Mouse (Mus musculus) olfactory bulb, adult 2 months (tissue): Measurements from ENCODE around the gene Arhgef19. TPM values are rescaled to one million over a fixed set of nuclear protein-coding genes. Genes with fewer than 3 reads are reported as not detected.

Experiments used
- H3K27ac ChIP-seq: fragments of 200-500 bp; 2 replicates; pipeline ENCODE4 v1.5.1; 2012; ENCODE audit warnings: low read depth, low read length; ENCODE audit not compliant: insufficient read depth
- H3K4me1 ChIP-seq: fragments of 200-500 bp; 2 replicates; pipeline ENCODE4 v1.6.1; 2012; ENCODE audit warnings: low read length; ENCODE audit not compliant: control insufficient read depth, insufficient read depth
- H3K4me3 ChIP-seq: fragments of 200-500 bp; 2 replicates; pipeline ENCODE4 v1.5.1; 2012; ENCODE audit warnings: mild to moderate bottlenecking, low read depth, low read length, moderate library complexity; ENCODE audit not compliant: insufficient read depth
- CTCF ChIP-seq: fragments of 200-500 bp; IDR thresholded peaks from 2 replicates; pipeline ENCODE4 v1.5.1; 2012; ENCODE audit warnings: low read depth, mild to moderate bottlenecking, low read length, moderate library complexity; ENCODE audit not compliant: insufficient read depth
- POLR2A ChIP-seq: fragments of 200-500 bp; IDR thresholded peaks from 2 replicates; pipeline ENCODE4 v1.6.1; 2012; ENCODE audit warnings: mild to moderate bottlenecking, low read depth, low read length, moderate library complexity; ENCODE audit not compliant: insufficient read depth
- WGBS: fragments of 180-500 bp; shearing (Covaris S2); methylation state at CpG from one replicate; pipeline ENCODE4 v1.1.7; 2018; 5-methylcytosine and 5-hydroxymethylcytosine counted together
- polyA plus RNA-seq: library from polyadenylated mRNA; stranded (reverse); fragments of >200 nt; gene quantifications from 2 replicates; pipeline ENCODE4 v1.2.4, GENCODE M21; 2012; ENCODE audit warnings: low replicate concordance; ENCODE audit not compliant: missing spikeins, insufficient read depth, insufficient read length

Gene Arhgef19
- polyA plus RNA-seq, 1 experiment = not detected

DNA sequence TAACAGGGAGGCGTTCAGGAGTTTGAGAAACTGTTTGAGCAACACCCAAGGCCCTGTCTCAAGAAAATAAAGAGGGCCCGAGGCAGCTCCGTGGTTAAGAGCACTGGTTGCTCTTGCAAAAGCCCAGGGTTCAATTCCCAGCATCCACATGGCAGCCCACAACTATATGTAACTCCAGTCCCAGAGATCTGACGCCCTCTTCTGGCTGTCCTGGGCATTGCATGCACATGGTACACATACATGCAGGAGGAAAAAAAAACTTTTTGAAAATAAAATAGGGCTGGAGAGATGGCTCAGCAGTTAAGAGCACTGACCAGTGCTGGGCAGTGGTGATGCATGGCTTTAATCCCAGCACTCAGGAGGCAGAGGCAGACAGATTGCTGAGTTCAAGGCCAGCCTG lies 29.1 kb downstream of the Arhgef19 start:
- 58% methylated on average over 4 of the region's 4 CpGs for WGBS
- no peak for TF ChIP-seq POLR2A
- no peak for TF ChIP-seq CTCF

DNA sequence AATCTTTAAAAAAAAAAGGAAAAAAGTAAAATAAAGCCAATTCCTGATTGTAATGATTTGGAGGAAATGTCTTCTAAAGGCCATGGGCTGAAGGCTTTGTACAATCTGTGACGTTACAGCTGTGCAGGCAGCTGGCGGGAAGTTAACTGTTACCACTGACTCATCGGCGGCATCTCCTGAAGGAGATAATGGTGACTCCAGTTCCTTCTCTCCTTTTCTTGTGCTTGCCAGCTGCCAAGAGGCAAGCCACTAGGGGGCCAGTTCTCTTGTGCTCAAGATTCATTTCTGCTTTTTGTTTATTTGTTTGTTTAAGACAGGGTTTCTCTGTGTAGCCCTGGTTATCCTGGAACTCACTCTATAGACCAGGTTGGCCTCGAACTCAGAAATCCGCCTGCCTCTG lies 29.8 kb downstream of the Arhgef19 start:
- 53% methylated on average over 6 of the region's 6 CpGs for WGBS
- Histone ChIP-seq H3K4me1 (peaks cover 7% of the 10 kb centered on the region), H3K27ac (no peak overlapping the region), H3K4me3 (no peak overlapping the region)
- TF ChIP-seq POLR2A (no peak), CTCF (no peak)

More for the DNA sequence above, 29.1 kb downstream of the Arhgef19 start:
- no peak overlapping the region for H3K27ac ChIP-seq
- no peak overlapping the region for H3K4me3 ChIP-seq
- peaks cover 5% of the 10 kb centered on the region for H3K4me1 ChIP-seq

DNA sequence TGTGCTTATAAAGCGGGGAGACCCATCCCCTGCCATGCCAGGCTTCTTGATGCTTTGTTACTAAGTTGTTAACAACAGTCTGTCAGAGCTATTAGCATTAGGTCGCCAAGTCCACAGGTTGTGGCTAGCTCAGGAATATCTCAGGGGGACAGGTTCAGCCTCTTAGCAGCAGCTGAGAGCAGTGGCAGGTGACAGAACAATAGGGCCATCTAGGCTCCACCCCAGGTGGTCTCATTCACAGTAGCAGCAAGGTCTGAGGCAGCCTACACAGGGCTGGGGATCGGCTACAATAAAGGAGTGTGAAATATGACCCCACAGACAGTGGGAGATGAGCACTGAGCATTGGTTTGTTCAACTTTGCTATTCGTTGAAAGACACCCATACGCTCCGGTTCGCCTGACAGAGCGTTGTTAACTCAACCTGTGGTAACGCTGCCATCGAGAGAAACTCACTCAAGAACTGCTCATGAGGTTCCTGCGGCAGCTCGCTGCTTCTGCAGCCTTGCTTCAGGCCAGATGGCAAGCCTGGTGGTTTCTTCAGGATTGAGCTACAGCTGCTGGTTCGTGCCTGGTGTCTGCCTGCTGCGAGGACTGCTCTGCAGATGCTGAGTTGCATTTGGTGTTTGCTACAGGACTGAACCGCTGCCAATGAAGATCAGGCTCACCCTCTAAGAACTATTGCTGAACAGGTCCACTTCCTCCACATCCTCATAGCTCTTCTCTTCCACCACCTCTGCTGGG lies 31.1 kb downstream of the Arhgef19 start:
- WGBS = 74% methylated on average over 15 of the region's 15 CpGs
- TF ChIP-seq POLR2A (no peak), CTCF (no peak)
- Histone ChIP-seq H3K27ac (no peak overlapping the region), H3K4me1 (peaks cover 15% of the 10 kb centered on the region), H3K4me3 (no peak overlapping the region)

DNA sequence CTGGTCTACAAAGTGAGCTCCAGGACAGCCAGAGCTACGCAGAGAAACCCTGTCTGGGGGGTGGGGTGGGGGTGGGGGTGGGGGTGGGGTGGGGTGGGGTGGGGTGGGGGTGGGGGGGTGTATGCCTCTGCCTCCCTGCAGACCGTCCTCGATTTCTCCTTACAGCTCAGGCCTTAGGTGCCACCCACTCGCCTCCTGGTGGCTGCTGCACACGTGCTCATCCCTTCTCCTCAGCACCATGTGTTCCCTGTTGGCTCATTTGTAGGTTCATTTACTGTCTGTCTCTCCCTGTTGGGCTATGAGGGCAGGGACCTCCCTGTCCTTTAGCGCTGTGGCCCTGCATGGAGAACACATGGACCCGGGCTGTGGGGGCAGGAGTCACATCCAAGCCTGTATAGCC lies 31.9 kb downstream of the Arhgef19 start:
- no peak for TF ChIP-seq CTCF
- no peak for TF ChIP-seq POLR2A
- Histone ChIP-seq H3K4me3 (no peak overlapping the region), H3K4me1 (peaks cover 15% of the 10 kb centered on the region), H3K27ac (no peak overlapping the region)
- 83% methylated on average over 7 of the region's 7 CpGs for WGBS

- WGBS = 87% methylated on average over 6 of the region's 6 CpGs
- Histone ChIP-seq H3K27ac (no peak overlapping the region), H3K4me3 (no peak overlapping the region), H3K4me1 (peaks cover 15% of the 10 kb centered on the region)
- TF ChIP-seq POLR2A = no peak
- no peak for TF ChIP-seq CTCF
Measured at GRCm38 (mm10) chr4:141271721-141272120, 32.4 kb downstream of the Arhgef19 start.

DNA sequence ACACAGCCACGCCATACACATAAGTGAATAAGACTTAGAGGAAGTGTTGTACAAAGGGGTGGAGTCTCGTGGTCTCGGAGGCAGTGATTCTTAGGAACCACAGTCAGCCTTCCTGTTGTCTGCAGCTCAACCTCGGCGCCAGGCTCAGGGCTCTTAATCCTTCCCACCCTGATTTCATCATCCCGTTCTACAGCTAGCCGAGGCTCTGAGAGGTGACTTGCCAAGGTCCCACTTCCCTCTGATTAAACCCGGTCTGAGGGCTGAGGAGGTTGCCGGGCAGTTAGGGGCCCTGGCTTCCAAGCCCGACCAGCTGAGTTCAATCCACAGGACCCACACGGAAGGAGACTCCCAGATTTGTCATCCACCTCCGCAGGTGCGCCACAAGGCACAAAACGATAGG lies 33.6 kb downstream of the Arhgef19 start:
- 28% methylated on average over 14 of the region's 14 CpGs for WGBS
- Histone ChIP-seq H3K27ac (no peak overlapping the region), H3K4me1 (peaks cover 15% of the 10 kb centered on the region), H3K4me3 (no peak overlapping the region)
- TF ChIP-seq CTCF = no peak
- TF ChIP-seq POLR2A = no peak

- H3K4me3 ChIP-seq = no peak overlapping the region
- TF ChIP-seq POLR2A (no peak), CTCF (peak; percentile 92)
- H3K4me1 ChIP-seq = peaks cover 15% of the 10 kb centered on the region
- 22% methylated on average over 12 of the region's 12 CpGs for WGBS
- no peak overlapping the region for H3K27ac ChIP-seq
Measured at GRCm38 (mm10) chr4:141273296-141273695, 34.0 kb downstream of the Arhgef19 start.

- WGBS = 42% methylated on average over 23 of the region's 23 CpGs
- H3K27ac ChIP-seq = no peak overlapping the region
- no peak for TF ChIP-seq POLR2A
- no peak for TF ChIP-seq CTCF
- peaks cover 15% of the 10 kb centered on the region for H3K4me1 ChIP-seq
- no peak overlapping the region for H3K4me3 ChIP-seq
Measured at GRCm38 (mm10) chr4:141274485-141275341, 35.4 kb downstream of the Arhgef19 start.

GRCm38 (mm10) chr4:141277157-141277556 lies 37.9 kb downstream of the Arhgef19 start:
- H3K4me1 ChIP-seq = peaks cover 15% of the 10 kb centered on the region
- WGBS = 93% methylated on average over 8 of the region's 8 CpGs
- H3K27ac ChIP-seq = no peak overlapping the region
- no peak overlapping the region for H3K4me3 ChIP-seq
- TF ChIP-seq CTCF = no peak
